Mouse (Mus musculus) cerebral cortex, adult 2 months (tissue): ENCODE results near the gene Il17ra.

Experiments used
- WGBS: fragments of 180-500 bp; shearing (Covaris S2); methylation state at CpG from one replicate; pipeline ENCODE4 v1.1.7; 2018; 5-methylcytosine and 5-hydroxymethylcytosine counted together

Il17ra gene

DNA sequence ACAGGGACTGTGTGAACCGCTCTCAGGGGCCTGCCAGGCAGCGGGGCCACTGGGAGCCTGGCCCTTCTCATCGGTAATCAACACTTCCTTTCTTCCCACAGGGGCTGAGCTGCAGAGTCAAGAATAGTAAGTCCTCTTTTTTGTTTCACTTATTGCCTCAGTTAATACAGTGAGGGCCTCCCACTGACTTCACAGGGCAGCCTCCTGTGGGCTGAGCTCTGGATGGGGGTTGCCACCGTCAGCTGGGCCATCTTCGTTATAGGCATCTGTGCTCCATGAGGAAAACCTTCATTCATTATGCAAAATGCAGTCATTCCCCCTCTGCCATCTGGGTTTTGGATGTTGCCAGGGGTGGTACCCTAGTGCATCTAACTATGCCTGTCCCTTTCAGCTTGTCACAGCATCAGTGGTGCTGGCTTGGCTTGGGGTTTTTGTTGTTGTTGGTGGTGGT, 9.0 kb downstream of the Il17ra start:
- 21% methylated on average over 5 of the region's 5 CpGs for WGBS

DNA sequence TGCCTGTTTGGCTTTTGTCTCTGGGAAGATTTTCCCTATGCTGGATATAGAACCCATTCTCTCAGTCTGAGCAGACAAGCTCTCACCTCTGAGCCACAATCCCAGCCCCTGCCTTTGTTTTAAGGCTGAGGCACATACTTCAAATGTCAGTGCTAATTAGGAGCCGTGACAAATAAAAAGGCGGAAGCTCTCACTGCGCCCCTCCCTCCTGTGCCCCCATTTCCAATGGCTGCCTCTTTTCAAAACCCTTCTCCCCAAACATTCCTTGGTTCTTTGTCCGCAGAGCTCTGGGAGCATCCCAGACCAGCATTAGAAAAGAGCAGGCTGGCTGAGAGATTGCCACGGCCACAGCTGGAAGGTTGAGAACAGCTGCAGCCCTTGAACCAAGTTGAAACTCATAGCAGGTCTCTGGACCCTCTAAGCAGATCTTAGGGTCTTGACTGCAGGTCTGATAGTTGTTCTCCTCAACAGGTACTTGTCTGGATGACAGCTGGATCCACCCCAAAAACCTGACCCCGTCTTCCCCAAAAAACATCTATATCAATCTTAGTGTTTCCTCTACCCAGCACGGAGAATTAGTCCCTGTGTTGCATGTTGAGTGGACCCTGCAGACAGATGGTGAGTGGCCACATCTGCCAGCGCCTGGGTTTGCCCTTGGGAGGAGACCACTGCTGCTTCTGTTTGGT, 9.6 kb downstream of the Il17ra start:
- 49% methylated on average over 8 of the region's 8 CpGs for WGBS

DNA sequence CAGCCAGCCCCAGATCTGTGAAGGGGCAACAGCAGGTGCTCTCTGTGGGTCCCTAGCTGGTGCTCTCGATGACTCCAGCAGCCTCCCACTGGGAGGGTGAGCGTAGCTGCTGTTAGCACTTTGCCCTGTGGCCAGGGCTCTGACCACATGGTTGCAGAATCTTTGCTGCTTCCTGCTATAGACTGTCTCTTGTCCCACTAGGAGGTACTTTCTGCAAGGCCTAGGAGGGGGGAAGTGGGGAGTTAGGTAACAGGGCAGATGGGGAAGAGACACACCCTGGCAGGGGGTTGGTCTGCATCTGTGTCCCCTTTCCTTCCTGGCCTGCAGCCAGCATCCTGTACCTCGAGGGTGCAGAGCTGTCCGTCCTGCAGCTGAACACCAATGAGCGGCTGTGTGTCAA, 10.4 kb downstream of the Il17ra start:
- WGBS = 57% methylated on average over 5 of the region's 5 CpGs

DNA sequence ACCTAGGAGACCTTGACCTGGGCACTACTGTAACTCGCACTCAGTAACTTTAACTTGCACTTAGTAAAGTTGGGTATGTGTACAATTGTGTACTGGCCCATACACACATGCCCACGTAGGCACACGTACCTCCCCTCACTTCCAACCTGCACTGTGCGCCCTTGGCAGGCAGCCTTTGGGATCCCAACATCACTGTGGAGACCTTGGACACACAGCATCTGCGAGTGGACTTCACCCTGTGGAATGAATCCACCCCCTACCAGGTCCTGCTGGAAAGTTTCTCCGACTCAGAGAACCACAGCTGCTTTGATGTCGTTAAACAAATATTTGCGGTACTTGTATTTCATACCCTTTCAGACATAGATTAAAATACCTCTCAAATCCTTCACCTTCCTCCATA, 12.2 kb downstream of the Il17ra start:
- WGBS = 87% methylated on average over 8 of the region's 8 CpGs

DNA sequence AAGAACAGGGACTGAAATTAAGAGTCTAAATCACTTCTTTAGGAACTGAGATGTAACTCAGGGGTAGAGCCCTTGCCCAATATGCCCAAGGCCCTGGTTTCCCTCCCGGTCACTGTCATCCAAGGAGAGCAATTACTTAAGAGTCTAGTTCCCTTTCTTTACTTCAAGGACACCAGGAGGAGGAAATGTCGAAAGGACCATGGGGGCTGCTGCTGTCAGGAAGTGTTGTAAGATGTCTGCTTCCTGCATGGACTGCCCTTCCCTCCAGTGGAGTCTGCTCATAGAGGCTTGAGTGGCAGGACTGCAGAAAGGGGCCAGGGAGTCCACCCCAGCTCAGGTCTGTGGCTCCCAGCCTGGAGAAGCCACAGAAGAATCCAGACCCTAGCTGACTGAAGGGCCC, 16.3 kb downstream of the Il17ra start:
- 84% methylated on average over 2 of the region's 2 CpGs for WGBS

DNA sequence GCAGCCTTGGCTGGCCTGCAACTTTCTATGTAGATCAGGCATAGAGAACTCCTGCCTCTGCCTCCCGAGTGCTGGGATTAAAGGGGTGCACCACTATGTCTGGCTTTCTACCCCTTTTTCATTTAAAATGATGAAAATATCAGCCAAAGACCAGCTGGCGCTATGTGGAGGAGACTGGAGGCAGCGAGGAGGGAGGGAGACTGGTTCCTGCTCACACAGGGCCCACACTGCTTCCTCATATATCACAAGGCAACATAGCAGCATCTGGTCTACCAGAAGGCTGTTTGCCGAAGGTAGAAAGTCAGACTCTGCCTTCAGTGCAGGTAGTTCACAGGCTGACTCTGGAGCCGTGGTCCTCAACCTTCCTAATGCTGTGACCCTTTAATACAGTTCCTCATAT, 17.3 kb downstream of the Il17ra start:
- 57% methylated on average over 5 of the region's 5 CpGs for WGBS

DNA sequence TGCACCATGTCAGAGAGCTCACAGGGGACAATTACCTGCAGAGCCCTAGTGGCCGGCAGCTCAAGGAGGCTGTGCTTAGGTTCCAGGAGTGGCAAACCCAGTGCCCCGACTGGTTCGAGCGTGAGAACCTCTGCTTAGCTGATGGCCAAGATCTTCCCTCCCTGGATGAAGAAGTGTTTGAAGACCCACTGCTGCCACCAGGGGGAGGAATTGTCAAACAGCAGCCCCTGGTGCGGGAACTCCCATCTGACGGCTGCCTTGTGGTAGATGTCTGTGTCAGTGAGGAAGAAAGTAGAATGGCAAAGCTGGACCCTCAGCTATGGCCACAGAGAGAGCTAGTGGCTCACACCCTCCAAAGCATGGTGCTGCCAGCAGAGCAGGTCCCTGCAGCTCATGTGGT, 18.5 kb downstream of the Il17ra start:
- whole genome bisulfite sequencing = 76% methylated on average over 6 of the region's 6 CpGs

DNA sequence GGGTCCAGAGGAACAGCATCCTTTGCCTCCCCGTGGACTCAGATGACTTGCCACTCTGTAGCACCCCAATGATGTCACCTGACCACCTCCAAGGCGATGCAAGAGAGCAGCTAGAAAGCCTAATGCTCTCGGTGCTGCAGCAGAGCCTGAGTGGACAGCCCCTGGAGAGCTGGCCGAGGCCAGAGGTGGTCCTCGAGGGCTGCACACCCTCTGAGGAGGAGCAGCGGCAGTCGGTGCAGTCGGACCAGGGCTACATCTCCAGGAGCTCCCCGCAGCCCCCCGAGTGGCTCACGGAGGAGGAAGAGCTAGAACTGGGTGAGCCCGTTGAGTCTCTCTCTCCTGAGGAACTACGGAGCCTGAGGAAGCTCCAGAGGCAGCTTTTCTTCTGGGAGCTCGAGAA, 19.0 kb downstream of the Il17ra start:
- WGBS = 76% methylated on average over 14 of the region's 14 CpGs

DNA sequence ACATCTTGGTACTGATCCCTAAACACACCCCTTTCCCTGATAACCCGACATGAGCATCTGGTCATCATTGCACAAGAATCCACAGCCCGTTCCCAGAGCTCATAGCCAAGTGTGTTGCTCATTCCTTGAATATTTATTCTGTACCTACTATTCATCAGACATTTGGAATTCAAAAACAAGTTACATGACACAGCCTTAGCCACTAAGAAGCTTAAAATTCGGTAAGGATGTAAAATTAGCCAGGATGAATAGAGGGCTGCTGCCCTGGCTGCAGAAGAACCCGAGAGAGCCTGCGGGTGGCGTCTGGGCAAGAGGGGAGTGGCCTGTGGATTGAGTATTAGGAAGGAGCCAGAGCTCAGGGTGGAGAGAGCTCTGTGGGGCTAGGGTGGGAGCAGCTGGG, 19.7 kb downstream of the Il17ra start:
- 26% methylated on average over 6 of the region's 6 CpGs for WGBS

DNA sequence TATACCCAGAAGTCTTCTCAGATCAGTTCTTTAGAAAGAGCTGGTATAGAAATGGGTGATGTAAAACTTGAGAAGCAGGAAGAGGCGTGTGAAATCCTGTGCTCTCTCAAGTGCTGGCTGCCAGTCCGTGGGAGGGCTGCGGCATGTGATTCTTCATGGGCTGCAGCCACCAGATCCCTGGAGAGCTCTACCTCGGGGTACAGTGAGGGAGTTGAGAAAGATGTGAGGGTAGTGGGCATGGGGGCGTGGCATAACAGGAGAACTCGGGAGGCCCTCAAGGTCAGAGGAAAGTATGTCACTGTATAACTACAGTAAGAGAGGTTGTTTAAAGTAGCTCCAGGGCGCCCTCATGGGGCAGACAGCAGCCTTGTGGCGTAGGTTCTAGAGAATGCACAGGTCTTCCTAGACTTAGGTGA, 20.2 kb downstream of the Il17ra start:
- WGBS = 17% methylated on average over 8 of the region's 8 CpGs

DNA sequence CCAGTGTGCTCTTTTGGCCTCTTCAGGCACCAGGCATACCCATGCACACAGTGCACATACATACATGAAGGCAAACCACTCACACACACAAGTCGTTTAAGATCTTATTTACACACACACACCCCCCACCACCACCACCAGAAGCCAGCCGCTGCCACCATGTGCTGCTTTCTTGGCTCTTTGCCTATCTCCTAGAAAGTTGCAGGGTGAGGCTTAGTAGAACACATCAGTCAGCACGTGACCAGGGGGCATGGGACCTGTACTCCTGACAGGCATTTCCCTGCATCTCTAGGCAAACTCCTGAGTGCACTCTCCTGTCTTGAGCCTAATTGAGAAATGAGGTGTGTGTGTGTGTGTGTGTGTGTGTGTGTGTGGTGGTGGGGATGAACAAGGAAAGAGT, 22.0 kb downstream of the Il17ra start:
- 48% methylated on average over 3 of the region's 3 CpGs for WGBS

DNA sequence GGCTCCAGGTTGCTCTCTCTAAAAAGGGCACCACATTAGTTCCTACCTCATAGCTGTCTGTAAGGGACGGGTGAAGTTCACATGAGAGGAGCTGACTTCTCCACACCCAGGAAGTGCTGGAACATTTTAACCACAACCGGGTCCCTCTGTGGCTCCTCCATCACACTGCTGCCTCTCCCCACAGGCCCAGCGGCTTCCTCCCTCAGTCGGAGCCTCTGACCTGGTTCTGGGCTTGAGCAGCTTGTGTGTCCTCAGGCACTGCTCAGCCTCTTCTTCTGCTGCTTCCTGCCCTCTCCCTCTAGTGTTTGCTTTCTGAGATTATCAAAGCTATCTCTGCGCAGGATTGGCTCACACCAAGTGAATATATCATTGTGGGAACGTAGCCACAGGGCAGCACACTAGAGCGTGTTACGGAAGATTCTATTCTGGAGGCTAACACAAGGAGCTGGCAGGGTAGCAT, 23.0 kb downstream of the Il17ra start:
- 36% methylated on average over 8 of the region's 8 CpGs for WGBS

DNA sequence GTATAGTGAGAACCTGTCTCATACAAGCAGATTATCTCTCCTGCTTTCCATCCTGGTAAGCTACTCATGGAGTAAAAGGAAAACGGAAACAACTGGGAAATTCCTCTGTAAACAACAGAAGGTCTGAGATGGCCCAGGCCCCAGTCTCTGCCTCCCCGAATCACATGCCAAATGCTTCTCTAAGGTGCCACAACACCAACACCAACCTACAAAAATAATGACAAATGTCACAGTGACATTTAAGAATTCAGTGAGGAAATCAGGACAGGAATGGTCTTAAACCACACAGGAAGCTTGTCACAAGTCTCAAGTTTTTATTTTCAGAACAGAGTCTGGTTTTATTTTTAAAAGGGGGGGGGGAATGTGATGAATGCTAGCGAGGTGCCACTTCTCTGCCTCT, 25.6 kb downstream of the Il17ra start:
- WGBS = 40% methylated on average over 3 of the region's 3 CpGs

DNA sequence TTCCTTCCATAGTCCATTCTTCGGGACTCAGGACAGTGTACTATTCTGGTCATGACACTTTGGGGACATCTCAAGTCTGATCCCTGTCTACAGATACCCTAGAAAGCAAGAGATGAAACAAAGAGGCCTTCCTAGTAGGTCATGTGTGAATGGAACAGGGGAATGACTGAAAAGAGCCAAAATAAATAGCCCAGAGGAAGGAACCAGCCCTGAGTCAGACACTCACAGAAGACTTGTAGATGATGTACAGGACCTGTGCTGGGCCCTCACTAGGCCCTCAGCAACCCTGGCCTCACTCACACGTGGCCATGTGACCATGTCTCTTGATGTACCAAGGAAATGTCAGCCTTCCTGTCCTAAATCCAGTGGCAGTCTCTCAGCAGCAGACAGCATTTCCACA, 26.4 kb downstream of the Il17ra start:
- 49% methylated on average over 2 of the region's 2 CpGs for WGBS

DNA sequence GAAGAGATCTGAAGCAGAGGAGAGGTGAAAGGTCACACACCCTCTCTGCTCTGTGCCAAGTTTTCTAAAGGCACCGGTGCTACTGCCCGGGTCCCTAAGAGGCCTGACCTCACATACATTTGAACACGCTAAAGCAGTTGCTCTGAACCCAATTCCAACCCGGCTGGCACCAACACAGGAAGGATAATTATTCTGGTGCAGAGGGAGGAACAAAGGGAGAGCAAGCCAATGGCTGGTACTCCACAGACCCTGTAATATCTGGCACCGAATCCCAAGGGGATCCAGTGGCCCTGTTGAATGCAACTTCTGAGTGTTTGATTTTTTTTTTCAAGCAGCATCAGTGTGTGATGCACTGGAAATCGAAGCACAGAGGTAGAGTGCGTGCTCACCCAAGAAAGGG, 28.0 kb downstream of the Il17ra start:
- WGBS = 20% methylated on average over 7 of the region's 7 CpGs

DNA sequence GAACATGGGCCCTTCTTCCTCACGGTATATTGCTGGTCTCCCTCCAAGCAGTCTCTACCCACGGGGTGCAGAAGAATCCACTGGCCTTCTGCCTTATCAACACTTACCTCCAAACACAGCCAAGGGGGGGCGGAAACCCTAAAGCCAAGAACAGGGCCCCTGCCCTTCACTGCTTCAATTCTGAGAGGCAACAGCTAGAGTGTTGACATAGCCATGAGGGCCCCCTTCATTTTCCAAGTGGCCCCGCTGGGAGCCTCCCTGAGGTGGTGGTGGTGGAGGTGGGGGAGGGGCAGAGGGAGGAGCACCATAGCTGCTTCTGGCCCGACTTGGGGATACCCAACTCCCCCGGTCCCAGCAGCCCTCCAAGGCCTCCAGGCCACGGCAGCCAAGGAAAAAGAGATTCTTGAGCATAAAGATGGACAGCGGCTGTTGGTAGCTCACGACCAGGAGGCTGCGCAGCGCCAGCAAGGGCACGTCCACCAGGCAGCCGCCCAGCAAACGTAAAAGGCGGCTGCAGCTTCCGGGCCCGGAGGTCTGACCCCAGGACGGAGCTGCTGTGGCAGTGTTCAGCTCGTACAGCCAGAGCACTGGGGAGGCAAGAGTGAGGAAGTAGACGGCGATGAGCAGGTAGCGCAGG, 28.9 kb downstream of the Il17ra start:
- WGBS = 12% methylated on average over 22 of the region's 22 CpGs

DNA sequence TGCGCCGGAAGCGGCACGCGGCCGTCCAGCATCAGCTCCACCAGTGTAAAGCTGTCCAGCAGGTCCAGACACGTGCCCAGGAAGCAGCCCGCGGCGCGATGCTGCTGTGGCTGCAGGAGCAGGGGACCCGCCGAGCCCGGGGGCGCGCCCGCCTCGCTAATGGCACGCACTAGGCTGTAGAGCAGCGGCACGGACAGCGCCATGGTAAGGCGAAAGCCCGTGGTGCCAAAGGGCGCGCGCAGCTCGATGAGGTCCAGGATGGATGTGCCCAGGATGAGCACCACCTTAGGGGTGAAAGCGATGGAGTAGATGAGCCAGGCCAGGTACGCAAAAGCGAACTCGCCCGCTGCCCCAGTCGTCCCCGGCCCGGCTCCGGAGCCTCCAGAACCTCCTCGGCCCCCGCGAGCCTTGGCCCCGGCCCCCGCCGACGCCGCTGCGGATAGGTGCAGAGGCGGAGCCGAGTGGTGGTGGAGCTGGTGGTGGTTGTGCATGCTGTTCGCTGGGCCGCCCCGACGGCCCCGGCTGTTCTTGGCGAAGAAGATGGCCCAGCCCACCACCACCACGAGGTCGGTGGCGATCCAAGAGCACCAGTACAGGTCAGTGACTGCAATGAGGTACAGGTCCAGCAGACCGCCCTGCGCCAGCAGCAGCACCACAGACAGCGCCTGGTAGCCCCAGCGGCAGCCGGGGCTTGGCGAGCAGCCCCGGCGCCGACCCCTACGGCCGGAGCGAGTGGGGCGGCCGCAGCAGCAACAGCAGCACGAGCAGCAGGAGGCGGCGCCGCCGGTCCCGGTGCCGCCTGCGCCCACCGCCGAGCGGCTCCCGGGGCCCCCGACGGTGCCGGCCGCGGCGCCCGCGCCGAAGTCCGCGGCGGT, 29.7 kb downstream of the Il17ra start:
- 1% methylated on average over 95 of the region's 95 CpGs for WGBS

DNA sequence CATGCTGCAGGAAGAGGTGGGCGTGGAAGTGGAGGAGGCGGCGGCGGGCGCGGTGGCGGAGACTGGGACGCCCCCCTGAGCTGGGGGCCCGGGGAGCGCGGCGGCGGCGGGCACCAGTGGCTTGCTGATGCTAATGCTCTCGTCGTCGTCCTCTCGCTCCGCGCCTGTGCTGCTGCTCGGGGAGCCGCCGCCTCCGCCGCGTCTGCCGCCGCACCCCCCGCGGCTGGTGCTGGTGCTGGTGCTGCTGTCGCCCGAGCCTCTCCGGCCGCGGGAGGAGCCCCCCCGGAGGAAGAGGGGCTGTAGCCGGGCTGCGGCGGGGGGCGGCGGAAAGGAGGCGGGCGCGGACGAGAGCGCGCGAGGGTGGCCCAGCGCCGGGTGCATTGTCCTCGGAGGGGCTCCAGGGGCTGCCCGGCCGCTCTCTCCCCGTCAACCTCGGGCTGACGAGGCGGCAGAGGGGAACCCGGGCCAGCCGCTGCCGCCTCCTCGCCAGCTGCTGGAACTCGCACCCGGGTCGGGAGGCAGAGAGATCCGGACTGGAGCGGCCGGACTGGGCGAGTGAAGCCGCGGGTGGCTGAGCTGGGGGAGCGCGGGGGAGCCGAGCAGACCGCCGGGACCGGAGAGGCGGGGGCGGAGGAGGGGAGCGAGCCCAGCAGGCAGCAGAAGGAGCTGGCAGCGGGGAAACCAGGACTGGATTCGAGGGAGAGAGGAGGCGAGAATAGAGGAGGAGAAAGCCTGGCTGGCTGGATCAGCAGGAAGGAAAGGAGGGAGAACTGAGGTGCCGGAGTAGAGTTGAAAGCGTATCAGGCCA, 30.5 kb downstream of the Il17ra start, which contains the start of gene Tmem121b:
Tmem121b (minus strand) TSS at position 434 of the 808 bp plus-strand sequence.
- 2% methylated on average over 74 of the region's 84 CpGs for WGBS

DNA sequence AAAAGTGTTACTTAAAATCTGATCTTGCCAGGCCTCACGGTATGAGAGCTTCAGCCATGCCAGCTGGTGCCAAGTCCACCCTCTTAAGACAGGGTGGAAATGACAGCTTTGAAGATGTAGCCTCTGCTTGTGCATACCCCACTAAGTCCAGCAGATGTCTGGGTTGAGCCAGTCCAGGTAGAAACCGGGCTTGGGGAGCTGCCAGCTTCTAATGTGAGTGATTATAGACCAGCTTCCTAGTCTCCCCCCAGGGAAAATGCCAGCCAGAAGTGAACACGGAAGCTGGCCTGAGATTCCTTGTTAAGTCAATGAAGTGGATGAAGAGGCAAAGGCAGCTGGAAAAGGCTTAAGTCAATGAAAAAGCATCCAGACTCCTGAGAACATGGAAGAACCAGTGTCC, 33.5 kb downstream of the Il17ra start:
- WGBS = 41% methylated on average over 3 of the region's 3 CpGs

DNA sequence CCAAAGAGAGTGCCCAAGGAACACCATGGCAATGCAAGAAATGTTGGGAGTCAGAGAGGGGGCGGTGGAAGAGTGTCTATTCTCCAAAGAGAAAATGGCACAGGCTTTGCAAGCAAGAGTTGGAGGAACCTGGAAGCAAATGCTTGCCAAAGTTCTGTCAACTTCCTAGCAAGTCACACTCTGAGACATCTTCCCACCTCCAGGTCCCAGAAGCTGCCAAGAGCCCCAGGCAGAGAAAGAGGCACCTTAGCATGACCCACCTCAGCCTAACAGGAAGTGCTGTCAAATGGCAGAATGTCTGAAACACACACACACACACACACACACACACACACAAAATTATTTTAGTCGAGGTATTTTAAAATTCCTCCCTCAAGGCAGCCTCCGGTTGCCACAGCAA, 41.0 kb downstream of the Il17ra start:
- WGBS = 41% methylated on average over 3 of the region's 3 CpGs

DNA sequence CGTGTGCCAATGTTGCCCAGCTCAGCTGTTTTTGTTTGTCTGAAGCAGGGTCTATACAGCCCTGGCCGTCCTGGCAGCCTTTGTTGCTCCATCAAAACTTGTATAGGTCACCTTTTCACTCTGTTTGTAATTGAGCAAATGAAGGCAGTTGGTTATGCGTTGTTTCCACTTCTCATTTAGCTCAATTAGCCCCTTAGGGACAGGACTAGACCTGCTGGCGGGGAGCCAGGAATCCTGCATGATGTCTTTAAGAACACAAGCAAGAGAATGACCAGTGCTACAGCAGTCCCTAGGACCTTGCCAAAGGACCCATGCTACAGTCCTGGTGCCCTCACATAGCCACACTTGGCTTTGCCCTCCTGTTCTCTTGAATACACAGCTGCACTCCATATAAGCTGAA, 42.5 kb downstream of the Il17ra start:
- WGBS = 63% methylated on average over 4 of the region's 4 CpGs

DNA sequence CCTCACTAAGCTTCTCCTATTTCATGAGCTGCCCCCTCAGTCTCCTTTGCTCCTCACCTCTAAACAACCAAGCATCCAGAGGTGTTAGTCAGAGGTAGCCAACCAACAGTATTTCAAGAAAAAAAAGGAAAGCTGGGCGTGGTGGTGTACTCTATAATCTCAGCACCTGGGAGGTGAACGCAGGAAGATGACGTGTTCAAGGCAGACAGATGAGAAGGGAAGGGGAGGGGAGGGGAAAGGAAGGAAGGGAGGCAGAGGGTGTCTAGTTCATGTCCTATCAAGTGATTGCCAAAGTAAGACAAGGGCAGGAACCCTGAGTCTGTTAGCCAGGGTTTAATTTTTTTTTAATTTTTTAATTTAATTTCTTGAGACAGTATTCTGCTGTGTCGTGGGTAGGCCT, 45.6 kb downstream of the Il17ra start:
- 66% methylated on average over 4 of the region's 4 CpGs for WGBS
